ENCODE assay signal across 8 mouse cellular contexts in genomic region chr17:35897644-35898573, GRCm38 (mm10). TPM values are rescaled to one million over a fixed set of nuclear protein-coding genes. Genes with fewer than 3 reads are reported as not detected.
DNase-seq lines count a peak whose midpoint lies in the region; ATAC-seq and TF ChIP-seq lines count a peak whose summit lies in the region.

No protein-coding gene starts in this region.

- ATAC-seq in neural tube, embryonic 11.5 days (ENCODE audit: insufficient read depth, low FRiP score, low TSS enrichment): peak; percentile 57
- ATAC-seq in hindbrain, embryonic 15.5 days (ENCODE audit: low FRiP score, low read depth): peak; percentile 49
- ATAC-seq in liver, postnatal 0 days: peak; percentile 33

- TF ChIP-seq CTCF in liver, postnatal 0 days (IDR thresholded peaks at IDR 0.05; ENCODE audit: low read depth): no peak

- no peak for DNase-seq in neural tube, embryonic 11.5 days (ENCODE audit: low spot score)
- DNase-seq in neural tube, embryonic 10.5 days (ENCODE audit: extremely low spot score, low spot score): no peak
- DNase-seq in cerebellum, postnatal 36 days: peak; percentile 43 to 44
- no peak for DNase-seq in liver, postnatal 0 days
- no peak for DNase-seq in right cerebral cortex, postnatal 36 days (ENCODE audit: low spot score in 2 of 2)
- DNase-seq in MN1 (ENCODE audit: low spot score): no peak
- DNase-seq in adrenal gland, adult 2 months: no peak

- H3K27ac ChIP-seq in neural tube, embryonic 11.5 days (ENCODE audit: low read depth, low read length): 0 out of 2 replicates have a peak overlapping the region, but pooled peaks have one; percentile 56
- H3K27ac ChIP-seq in hindbrain, embryonic 15.5 days (replicated peaks): peak overlapping the region; percentile 98
- H3K27ac ChIP-seq in liver, postnatal 0 days (ENCODE audit: low read depth): peak overlapping the region; percentile 45; the same call in 1 of the 2 replicates

- H3K36me3 ChIP-seq in neural tube, embryonic 11.5 days (ENCODE audit: control insufficient read depth, insufficient read depth, low read length): peaks cover 9% of the 10 kb centered on the region
- peaks cover 66% of the 10 kb centered on the region for H3K36me3 ChIP-seq in hindbrain, embryonic 15.5 days
- peaks cover 14% of the 10 kb centered on the region for H3K36me3 ChIP-seq in liver, postnatal 0 days (replicated peaks; ENCODE audit: insufficient read depth, low read length)

- peak overlapping the region; percentile 87 for H3K9ac ChIP-seq in neural tube, embryonic 11.5 days (ENCODE audit: low read length)
- H3K9ac ChIP-seq in hindbrain, embryonic 15.5 days: peak overlapping the region; percentile 85
- peak overlapping the region; percentile 60; the same call in 1 of the 2 replicates for H3K9ac ChIP-seq in liver, postnatal 0 days (replicated peaks)

- no peak overlapping the region for H3K4me3 ChIP-seq in neural tube, embryonic 11.5 days (ENCODE audit: low read depth, low read length)
- H3K4me3 ChIP-seq in hindbrain, embryonic 15.5 days: peak overlapping the region; percentile 76
- peak overlapping the region; percentile 68 for H3K4me3 ChIP-seq in liver, postnatal 0 days (ENCODE audit: low read depth, low read length)

- H3K27me3 ChIP-seq in neural tube, embryonic 11.5 days (ENCODE audit: control insufficient read depth, insufficient read depth, low read length): no peaks in the 10 kb centered on the region
- no peaks in the 10 kb centered on the region for H3K27me3 ChIP-seq in hindbrain, embryonic 15.5 days
- H3K27me3 ChIP-seq in liver, postnatal 0 days (ENCODE audit: insufficient read depth, low read length): no peaks in the 10 kb centered on the region

- TF ChIP-seq EP300 in liver, postnatal 0 days (IDR thresholded peaks at IDR 0.05; ENCODE audit: low read depth): no peak

- peaks cover 9% of the 10 kb centered on the region for H3K4me1 ChIP-seq in neural tube, embryonic 11.5 days (ENCODE audit: control insufficient read depth, insufficient read depth, low read length)
- H3K4me1 ChIP-seq in hindbrain, embryonic 15.5 days (replicated peaks): peaks cover 23% of the 10 kb centered on the region
- peaks cover 15% of the 10 kb centered on the region for H3K4me1 ChIP-seq in liver, postnatal 0 days (ENCODE audit: insufficient read depth)

- 46% methylated on average over 23 of the region's 23 CpGs for WGBS in neural tube, embryonic 11.5 days
- 45% methylated on average over 23 of the region's 23 CpGs for WGBS in hindbrain, embryonic 15.5 days
- 36% methylated on average over 23 of the region's 23 CpGs for WGBS in liver, postnatal 0 days (ENCODE audit: insufficient replicate concordance)

- peak overlapping the region; percentile 100 for H3K4me2 ChIP-seq in neural tube, embryonic 11.5 days (ENCODE audit: low read depth)
- H3K4me2 ChIP-seq in hindbrain, embryonic 15.5 days: peak overlapping the region; percentile 86
- H3K4me2 ChIP-seq in liver, postnatal 0 days (ENCODE audit: low read depth, low read length): peak overlapping the region; percentile 75

- no peaks in the 10 kb centered on the region for H3K9me3 ChIP-seq in neural tube, embryonic 11.5 days (ENCODE audit: control insufficient read depth, low read length)
- no peaks in the 10 kb centered on the region for H3K9me3 ChIP-seq in hindbrain, embryonic 15.5 days
- H3K9me3 ChIP-seq in liver, postnatal 0 days (ENCODE audit: low read length): no peaks in the 10 kb centered on the region

RNA-seq across cellular contexts. Expression of gene 2310061I04Rik, which starts 0.7 kb away (rescaled TPM):
- 23.7 and 28.5 TPM in 2 replicates for polyA plus RNA-seq in neural tube, embryonic 11.5 days (2014; fragmentation: Nextera tagmentation; extraction: Ambion mirVana)
- 63.7 and 68.6 TPM in 2 replicates for polyA plus RNA-seq in hindbrain, embryonic 15.5 days (2015; fragmentation: Nextera tagmentation; extraction: Ambion mirVana)
- 15.6 and 16.9 TPM in 2 replicates for polyA plus RNA-seq in liver, postnatal 0 days (2015; fragmentation: Nextera tagmentation; extraction: Ambion mirVana)
- total RNA-seq in adrenal gland, adult 2 months (2021): 10 to 100 TPM; 51.6 to 52.6 TPM
- polyA plus RNA-seq in adrenal gland, adult 2 months (2012; rRNA removed): 112 and 122 TPM in 2 replicates

RNA-seq across cellular contexts. Expression of gene Atat1, which starts 12.0 kb away (rescaled TPM):
- polyA plus RNA-seq in neural tube, embryonic 11.5 days (2014; fragmentation: Nextera tagmentation; extraction: Ambion mirVana): 213 and 214 TPM in 2 replicates
- polyA plus RNA-seq in hindbrain, embryonic 15.5 days (2015; fragmentation: Nextera tagmentation; extraction: Ambion mirVana): 343 and 422 TPM in 2 replicates
- polyA plus RNA-seq in liver, postnatal 0 days (2015; fragmentation: Nextera tagmentation; extraction: Ambion mirVana): 3.4 and 4.8 TPM in 2 replicates
- total RNA-seq in adrenal gland, adult 2 months (2021): 10 to 100 TPM; 27.4 to 40.0 TPM
- 128 and 145 TPM in 2 replicates for polyA plus RNA-seq in adrenal gland, adult 2 months (2012; rRNA removed)

RNA-seq across cellular contexts. Expression of gene Mrps18b, which starts 18.3 kb away (rescaled TPM):
- polyA plus RNA-seq in neural tube, embryonic 11.5 days (2014; fragmentation: Nextera tagmentation; extraction: Ambion mirVana): 67.9 and 72.0 TPM in 2 replicates
- polyA plus RNA-seq in hindbrain, embryonic 15.5 days (2015; fragmentation: Nextera tagmentation; extraction: Ambion mirVana): 57.0 and 59.1 TPM in 2 replicates
- 81.2 and 82.4 TPM in 2 replicates for polyA plus RNA-seq in liver, postnatal 0 days (2015; fragmentation: Nextera tagmentation; extraction: Ambion mirVana)
- 100 to 1,000 TPM; 111 to 114 TPM for total RNA-seq in adrenal gland, adult 2 months (2021)
- polyA plus RNA-seq in adrenal gland, adult 2 months (2012; rRNA removed): 91.6 and 101 TPM in 2 replicates

RNA-seq across cellular contexts. Expression of gene Dhx16, which starts 18.3 kb away (rescaled TPM):
- polyA plus RNA-seq in neural tube, embryonic 11.5 days (2014; fragmentation: Nextera tagmentation; extraction: Ambion mirVana): 42.9 and 51.3 TPM in 2 replicates
- 30.8 and 32.4 TPM in 2 replicates for polyA plus RNA-seq in hindbrain, embryonic 15.5 days (2015; fragmentation: Nextera tagmentation; extraction: Ambion mirVana)
- 14.3 and 15.6 TPM in 2 replicates for polyA plus RNA-seq in liver, postnatal 0 days (2015; fragmentation: Nextera tagmentation; extraction: Ambion mirVana)
- total RNA-seq in adrenal gland, adult 2 months (2021): 10 to 100 TPM; 40.5 to 46.2 TPM
- polyA plus RNA-seq in adrenal gland, adult 2 months (2012; rRNA removed): 42.6 and 46.1 TPM in 2 replicates

RNA-seq across cellular contexts. Expression of gene Ppp1r10, which starts 18.3 kb away (rescaled TPM):
- polyA plus RNA-seq in neural tube, embryonic 11.5 days (2014; fragmentation: Nextera tagmentation; extraction: Ambion mirVana): 48.9 and 49.3 TPM in 2 replicates
- polyA plus RNA-seq in hindbrain, embryonic 15.5 days (2015; fragmentation: Nextera tagmentation; extraction: Ambion mirVana): 41.1 and 43.0 TPM in 2 replicates
- polyA plus RNA-seq in liver, postnatal 0 days (2015; fragmentation: Nextera tagmentation; extraction: Ambion mirVana): 10.0 and 15.9 TPM in 2 replicates
- total RNA-seq in adrenal gland, adult 2 months (2021): 100 to 1,000 TPM in 1 of 2 experiments, 10 to 100 TPM in 1; 64.6 to 140 TPM
- 24.7 and 32.8 TPM in 2 replicates for polyA plus RNA-seq in adrenal gland, adult 2 months (2012; rRNA removed)

Comparison
In these comparisons a context has a peak if more than half of its experiments do, and no peak if none do; other contexts are left out.
1. DNase-seq: peak in cerebellum, postnatal 36 days (2 of 2); none in neural tube, embryonic 11.5 days (single experiment), neural tube, embryonic 10.5 days (single experiment), liver, postnatal 0 days (single experiment), right cerebral cortex, postnatal 36 days (0 of 2), MN1 (single experiment) and adrenal gland, adult 2 months (single experiment).
2. H3K27ac ChIP-seq: peak in every context shown above with its lines; median percentile 98 in hindbrain, embryonic 15.5 days; 56 in neural tube, embryonic 11.5 days; 45 in liver, postnatal 0 days.
3. RNA of gene Atat1, which starts 12.0 kb away (polyA plus RNA-seq): 343 to 422 TPM in hindbrain, embryonic 15.5 days, 213 to 214 TPM in neural tube, embryonic 11.5 days and 128 to 145 TPM in adrenal gland, adult 2 months; 3.4 to 4.8 TPM in liver, postnatal 0 days; every median in the first group is over 10 times any median in the second.
4. Peak in every context shown above with its lines, with median percentiles within 50 percentile points of each other: ATAC-seq, H3K4me2 ChIP-seq and H3K9ac ChIP-seq.